Mouse (Mus musculus) limb, embryonic 12.5 days (tissue): Measurements from ENCODE around the gene Pm20d1. TPM values are rescaled to one million over a fixed set of nuclear protein-coding genes. Genes with fewer than 3 reads are reported as not detected.

Source experiments
- ATAC-seq: fragments of 200-750 bp; cut with Nextera tagmentation; 2 replicates; pipeline ENCODE4 v1.8.0; 2017; ENCODE audit warnings: low read depth, moderate TSS enrichment; ENCODE audit not compliant: insufficient number of reproducible peaks, insufficient read depth, low FRiP score, low TSS enrichment
- H3K27ac ChIP-seq: fragments of 300-500 bp; sonication (generic); 2 replicates; pipeline ENCODE4 v1.5.1; 2016; ENCODE audit warnings: mild to moderate bottlenecking, moderate library complexity
- H3K27me3 ChIP-seq: fragments of 300-500 bp; sonication (generic); 2 replicates; pipeline ENCODE4 v1.6.1; 2016; ENCODE audit warnings: mild to moderate bottlenecking, moderate library complexity
- H3K36me3 ChIP-seq: fragments of 300-500 bp; sonication (generic); 2 replicates; pipeline ENCODE4 v1.6.1; 2016; ENCODE audit warnings: mild to moderate bottlenecking, moderate library complexity
- H3K4me1 ChIP-seq: fragments of 300-500 bp; sonication (generic); replicated peaks from 2 replicates; pipeline ENCODE4 v1.6.1; 2016
- H3K4me2 ChIP-seq: fragments of 300-500 bp; sonication (generic); 2 replicates; pipeline ENCODE4 v1.6.1; 2016; ENCODE audit warnings: mild to moderate bottlenecking, moderate library complexity
- H3K4me3 ChIP-seq: fragments of 300-500 bp; sonication (generic); replicated peaks from 2 replicates; pipeline ENCODE4 v1.5.1; 2016; ENCODE audit warnings: mild to moderate bottlenecking
- H3K9ac ChIP-seq: fragments of 300-500 bp; sonication (generic); replicated peaks from 2 replicates; pipeline ENCODE4 v1.6.1; 2016; ENCODE audit warnings: mild to moderate bottlenecking, moderate library complexity
- H3K9me3 ChIP-seq: fragments of 300-500 bp; sonication (generic); 2 replicates; pipeline ENCODE4 v1.6.1; 2016; ENCODE audit warnings: mild to moderate bottlenecking, moderate library complexity
- WGBS: fragments of 180-500 bp; shearing (Covaris S2); methylation state at CpG from one replicate; pipeline ENCODE4 v1.1.7; 2016; 5-methylcytosine and 5-hydroxymethylcytosine counted together
- polyA plus RNA-seq: library from polyadenylated mRNA; unstranded; fragments of >200 nt; fragmentation: Nextera tagmentation; extraction: Ambion mirVana; gene quantifications from 2 replicates; pipeline ENCODE4 v1.2.1, GENCODE M21; 2016

The Pm20d1 gene
- polyA plus RNA-seq, 1 experiment from 2014 or later = 2.5 TPM

GRCm38 (mm10) chr1:131759667-131760427 lies 37.3 kb upstream of the Pm20d1 start:
- 74% methylated on average over 9 of the region's 9 CpGs for WGBS
- H3K4me3 ChIP-seq = no peak overlapping the region
- H3K4me2 ChIP-seq = no peak overlapping the region
- no peak overlapping the region for H3K27ac ChIP-seq
- H3K36me3 ChIP-seq = no peaks in the 10 kb centered on the region
- no peaks in the 10 kb centered on the region for H3K4me1 ChIP-seq
- H3K9ac ChIP-seq = no peak overlapping the region
- ATAC-seq = no peak
- 0 out of 2 replicates have a peak, but pooled peaks cover 3% of the 10 kb centered on the region for H3K27me3 ChIP-seq
- no peaks in the 10 kb centered on the region for H3K9me3 ChIP-seq

- Histone ChIP-seq H3K9me3 (no peaks in the 10 kb centered on the region), H3K36me3 (no peaks in the 10 kb centered on the region), H3K27ac (no peak overlapping the region), H3K27me3 (0 out of 2 replicates have a peak, but pooled peaks cover 3% of the 10 kb centered on the region), H3K4me3 (no peak overlapping the region), H3K4me2 (no peak overlapping the region), H3K9ac (no peak overlapping the region), H3K4me1 (no peaks in the 10 kb centered on the region)
- no peak for ATAC-seq
- 72% methylated on average over 3 of the region's 3 CpGs for WGBS
These were observed 36.8 kb upstream of the Pm20d1 start for GRCm38 (mm10) chr1:131760428-131760820.

- Histone ChIP-seq H3K4me3 (no peak overlapping the region), H3K4me1 (no peaks in the 10 kb centered on the region), H3K9me3 (no peaks in the 10 kb centered on the region), H3K4me2 (no peak overlapping the region), H3K27ac (no peak overlapping the region), H3K27me3 (0 out of 2 replicates have a peak, but pooled peaks cover 3% of the 10 kb centered on the region), H3K9ac (no peak overlapping the region), H3K36me3 (no peaks in the 10 kb centered on the region)
- WGBS = 78% methylated on average over 13 of the region's 13 CpGs
- no peak for ATAC-seq
These were observed 35.9 kb upstream of the Pm20d1 start for GRCm38 (mm10) chr1:131761079-131761831.

- no peak overlapping the region for H3K27ac ChIP-seq
- no peak for ATAC-seq
- no peaks in the 10 kb centered on the region for H3K36me3 ChIP-seq
- H3K27me3 ChIP-seq = peaks cover 5% of the 10 kb centered on the region; the same call in 1 of the 2 replicates
- H3K4me3 ChIP-seq = no peak overlapping the region
- WGBS = 51% methylated on average over 9 of the region's 9 CpGs
- no peak overlapping the region for H3K9ac ChIP-seq
- no peaks in the 10 kb centered on the region for H3K4me1 ChIP-seq
- H3K4me2 ChIP-seq = no peak overlapping the region
- no peaks in the 10 kb centered on the region for H3K9me3 ChIP-seq
These were observed 33.5 kb upstream of the Pm20d1 start for GRCm38 (mm10) chr1:131763683-131764082.

- no peak overlapping the region for H3K9ac ChIP-seq
- peaks cover 12% of the 10 kb centered on the region; the same call in 1 of the 2 replicates for H3K27me3 ChIP-seq
- H3K4me1 ChIP-seq = no peaks in the 10 kb centered on the region
- no peaks in the 10 kb centered on the region for H3K36me3 ChIP-seq
- H3K4me2 ChIP-seq = no peak overlapping the region
- ATAC-seq = no peak
- H3K4me3 ChIP-seq = no peak overlapping the region
- 65% methylated on average over 8 of the region's 8 CpGs for WGBS
- H3K27ac ChIP-seq = no peak overlapping the region
- no peaks in the 10 kb centered on the region for H3K9me3 ChIP-seq
These were observed 32.4 kb upstream of the Pm20d1 start for GRCm38 (mm10) chr1:131764581-131765338.

- WGBS = 15% methylated on average over 11 of the region's 11 CpGs
- Histone ChIP-seq H3K4me2 (no peak overlapping the region; the same call in 1 of the 2 replicates), H3K4me1 (0 out of 2 replicates have a peak, but pooled peaks cover under 1% of the 10 kb centered on the region), H3K27me3 (peaks cover 12% of the 10 kb centered on the region; the same call in 1 of the 2 replicates), H3K27ac (no peak overlapping the region), H3K9ac (no peak overlapping the region), H3K9me3 (no peaks in the 10 kb centered on the region), H3K36me3 (no peaks in the 10 kb centered on the region), H3K4me3 (no peak overlapping the region)
- ATAC-seq = no peak
These were observed 31.7 kb upstream of the Pm20d1 start for GRCm38 (mm10) chr1:131765357-131766001.

GRCm38 (mm10) chr1:131769296-131769695 lies 27.9 kb upstream of the Pm20d1 start:
- ATAC-seq = no peak
- Histone ChIP-seq H3K4me3 (no peak overlapping the region), H3K9ac (no peak overlapping the region), H3K4me1 (peaks cover 5% of the 10 kb centered on the region; the same call in 1 of the 2 replicates), H3K36me3 (no peaks in the 10 kb centered on the region), H3K4me2 (no peak overlapping the region), H3K27me3 (peaks cover 12% of the 10 kb centered on the region; the same call in 1 of the 2 replicates), H3K9me3 (no peaks in the 10 kb centered on the region), H3K27ac (no peak overlapping the region)
- WGBS = 72% methylated on average over 3 of the region's 3 CpGs

GRCm38 (mm10) chr1:131770656-131771055 lies 26.5 kb upstream of the Pm20d1 start:
- no peak overlapping the region for H3K4me2 ChIP-seq
- no peaks in the 10 kb centered on the region for H3K9me3 ChIP-seq
- H3K27ac ChIP-seq = no peak overlapping the region
- no peak overlapping the region for H3K4me3 ChIP-seq
- no peak for ATAC-seq
- peaks cover 12% of the 10 kb centered on the region; the same call in 1 of the 2 replicates for H3K27me3 ChIP-seq
- H3K36me3 ChIP-seq = no peaks in the 10 kb centered on the region
- 61% methylated on average over 4 of the region's 4 CpGs for WGBS
- H3K4me1 ChIP-seq = peaks cover 5% of the 10 kb centered on the region; the same call in 1 of the 2 replicates
- no peak overlapping the region for H3K9ac ChIP-seq

GRCm38 (mm10) chr1:131771440-131771839 lies 25.7 kb upstream of the Pm20d1 start:
- Histone ChIP-seq H3K4me3 (no peak overlapping the region), H3K27ac (no peak overlapping the region), H3K36me3 (no peaks in the 10 kb centered on the region), H3K9me3 (no peaks in the 10 kb centered on the region), H3K9ac (no peak overlapping the region), H3K4me1 (peaks cover 5% of the 10 kb centered on the region; the same call in 1 of the 2 replicates), H3K4me2 (no peak overlapping the region), H3K27me3 (peaks cover 12% of the 10 kb centered on the region; the same call in 1 of the 2 replicates)
- ATAC-seq = no peak

- peaks cover 11% of the 10 kb centered on the region; the same call in 1 of the 2 replicates for H3K4me1 ChIP-seq
- H3K9me3 ChIP-seq = no peaks in the 10 kb centered on the region
- no peak overlapping the region for H3K27ac ChIP-seq
- WGBS = 21% methylated on average over 3 of the region's 3 CpGs
- no peak overlapping the region for H3K9ac ChIP-seq
- H3K4me3 ChIP-seq = no peak overlapping the region
- no peaks in the 10 kb centered on the region for H3K36me3 ChIP-seq
- H3K27me3 ChIP-seq = no peaks in the 10 kb centered on the region
- no peak for ATAC-seq
- no peak overlapping the region for H3K4me2 ChIP-seq
These were observed 2.6 kb upstream of the Pm20d1 start for GRCm38 (mm10) chr1:131794591-131794990.
